Mouse (Mus musculus): ENCODE measurements around the gene Unc50. TPM values are rescaled to one million over a fixed set of nuclear protein-coding genes. Genes with fewer than 3 reads are reported as not detected.

Gene Unc50
- polyA plus RNA-seq, 1 experiment, result 60.3 TPM

- H3K27me3 ChIP-seq (replicated peaks; ENCODE audit: control insufficient read depth, insufficient read depth, low read length), result no peaks in the 10 kb centered on the region
- no peak overlapping the region for H3K4me3 ChIP-seq (ENCODE audit: insufficient read depth, low read depth, low read length)
- no peak overlapping the region for H3K27ac ChIP-seq (ENCODE audit: insufficient read depth, low read depth, low read length)
- H3K4me1 ChIP-seq (ENCODE audit: control insufficient read depth, insufficient read depth, low read length), result no peaks in the 10 kb centered on the region
- no peak for TF ChIP-seq POLR2A (IDR thresholded peaks at IDR 0.05; ENCODE audit: low read depth, low read length)
- TF ChIP-seq CTCF (conservative IDR thresholded peaks at IDR 0.05; ENCODE audit: insufficient read depth, insufficient read length, low read depth, low read length), result no peak
- DNase-seq, result no peak
- 83% methylated on average over 12 of the region's 12 CpGs for WGBS
- no peaks in the 10 kb centered on the region for H3K36me3 ChIP-seq (ENCODE audit: control insufficient read depth, insufficient read depth, low read length)
These were observed 58.6 kb downstream of the Unc50 start for GRCm38 (mm10) chr1:37488531-37488930.

Other genes with a start within 250 kb of the Unc50 start
- gene Cnga3, start 215.7 kb upstream of the Unc50 start, polyA plus RNA-seq (2012; rRNA removed), result not detected in 2 replicates
- 7.5 and 7.7 TPM in 2 replicates for gene Inpp4a, start 130.3 kb upstream of the Unc50 start, polyA plus RNA-seq (2012; rRNA removed)
- gene Coa5, start within 50 bp of the Unc50 start, polyA plus RNA-seq (2012; rRNA removed), result 63.3 and 83.9 TPM in 2 replicates
- 12.8 and 12.9 TPM in 2 replicates for gene Mgat4a, start 110.9 kb downstream of the Unc50 start, polyA plus RNA-seq (2012; rRNA removed)